Mouse (Mus musculus) left cerebral cortex, postnatal 25 days (tissue): ENCODE measurements at regions not wholly inside any gene's neighbourhood (a gene's known extent, or its start where the extent isn't known, plus 50 kb on each side); places are given as distances from the start of the nearest gene placed in this dataset.

ENCODE experiments used
- DNase-seq, 2 experiments: peaks; one replicate each; pipeline ENCODE4 v3.0.0; 2022; ENCODE audit warnings: low spot score in 2 of 2, mixed read lengths in 1 of 2
- intact Hi-C: fragments of 180-260 bp; cut with DNase I; formaldehyde crosslinking; loops from one replicate; pipeline ENCODE4 v1.15.1; 2025

DNA sequence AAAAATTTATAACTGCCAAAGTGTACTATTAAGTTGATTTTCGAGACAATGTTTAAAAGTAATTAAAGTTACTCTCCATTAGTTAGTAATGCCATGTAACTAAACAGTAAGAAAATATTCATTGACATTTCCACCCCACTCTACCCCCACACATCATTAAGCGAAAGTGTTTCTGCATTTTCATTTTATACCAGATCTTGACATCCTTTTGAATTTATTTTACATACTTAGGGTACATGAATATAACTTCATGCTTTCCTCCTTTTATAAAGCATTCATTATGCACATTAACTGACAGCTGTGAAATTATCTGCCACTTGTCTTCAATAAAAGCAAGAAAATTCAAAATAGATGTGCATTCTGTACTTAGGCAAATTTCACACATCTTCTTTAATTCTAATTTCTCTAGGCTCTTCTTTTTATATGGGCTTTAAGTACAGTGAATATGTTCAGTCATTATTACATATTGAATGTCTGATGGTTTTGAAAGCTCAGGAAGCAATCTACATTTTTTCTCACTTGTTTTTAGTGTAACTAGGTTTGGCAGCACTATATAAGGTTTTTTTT is 526.5 kb downstream of the Epha5 start:
- intact Hi-C loops, result no loop called here
- DNase-seq, result no peak

DNA sequence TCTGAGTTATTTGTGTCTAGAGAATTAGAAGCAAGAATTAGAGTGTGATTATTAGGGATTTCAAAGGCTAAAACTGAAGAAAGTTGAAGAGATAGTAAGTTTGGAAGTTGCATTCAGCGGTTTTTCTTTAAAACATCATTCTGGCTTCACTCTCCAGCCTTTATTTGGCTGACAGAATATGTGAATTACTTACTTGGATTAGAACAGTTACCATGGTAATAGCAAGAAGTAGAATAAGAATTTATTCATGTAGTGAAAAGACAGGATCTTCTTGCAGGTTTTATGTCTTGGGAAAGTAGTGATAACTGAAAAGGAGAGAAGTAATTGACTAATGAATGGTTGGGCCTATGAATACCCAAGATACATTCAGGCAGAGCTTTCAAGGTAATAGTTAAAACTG is 517.1 kb upstream of the Tecrl start:
- intact Hi-C loops, result no loop called here
- DNase-seq, result peak in 1 of 2 experiments; percentile 16

- no peak for DNase-seq
- intact Hi-C loops, result no loop called here
Measured at GRCm38 (mm10) chr5:83868359-83868758, 513.4 kb upstream of the Tecrl start.

DNA sequence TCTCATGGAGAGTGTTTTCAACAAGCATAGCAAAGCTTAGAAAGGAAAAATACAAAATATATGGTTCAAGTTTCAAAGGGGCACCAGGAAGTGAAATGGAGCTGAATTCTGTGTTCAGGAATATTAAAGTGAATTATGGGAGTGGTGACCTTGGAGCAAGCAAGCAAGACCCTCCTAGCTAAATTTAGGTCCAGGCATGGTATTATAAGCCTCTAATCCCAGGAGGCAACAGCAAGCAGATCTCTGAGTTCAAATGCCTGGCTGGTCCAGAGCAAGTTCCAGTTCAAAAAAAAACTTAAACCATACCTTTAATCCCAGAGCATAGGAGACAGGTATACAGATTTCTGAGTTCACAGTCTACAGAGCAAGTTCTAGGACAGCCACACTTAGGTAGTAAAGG is 506.7 kb upstream of the Tecrl start:
- intact Hi-C loops, result no loop called here

GRCm38 (mm10) chr5:83852022-83852421 is 497.0 kb upstream of the Tecrl start:
- no peak for DNase-seq
- intact Hi-C loops, result no loop called here

More for the DNA sequence above, 506.7 kb upstream of the Tecrl start:
- DNase-seq, result no peak

GRCm38 (mm10) chr5:83826561-83826960 is 471.6 kb upstream of the Tecrl start:
- peak; percentile 9 to 79 for DNase-seq
- intact Hi-C loops, result no loop called here

DNA sequence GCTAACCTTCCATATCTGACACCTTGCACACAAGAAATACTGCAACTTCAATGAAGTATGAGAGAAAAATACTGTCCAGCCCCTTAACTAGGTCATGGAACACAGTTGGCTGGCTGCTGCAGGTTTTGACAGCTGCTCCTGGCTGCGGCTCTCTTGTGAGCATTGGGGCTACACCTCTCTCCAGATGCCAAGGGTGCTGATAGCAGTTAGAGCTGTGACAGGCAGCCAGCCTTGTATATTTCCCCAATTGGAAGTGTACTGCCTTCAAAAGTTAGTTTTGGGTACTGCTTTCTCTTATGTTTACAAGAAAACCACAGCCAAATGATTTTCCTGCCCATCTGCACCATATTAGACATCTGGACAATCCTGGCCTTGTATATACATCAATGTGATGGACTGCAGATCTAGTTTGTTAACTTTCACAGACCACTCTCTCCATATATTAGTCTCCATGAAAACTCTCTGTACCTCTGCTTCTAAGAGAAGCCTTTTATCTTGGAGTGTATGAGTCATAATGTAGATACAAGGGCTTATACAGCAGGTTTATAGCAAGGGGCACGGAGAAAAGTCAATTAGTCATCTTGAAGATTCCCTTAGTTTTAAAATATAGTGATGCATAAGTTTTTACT is 470.0 kb upstream of the Tecrl start:
- no peak for DNase-seq
- intact Hi-C loops, result no loop called here

GRCm38 (mm10) chr5:83811309-83811708 is 456.3 kb upstream of the Tecrl start:
- intact Hi-C loops, result no loop called here
- no peak for DNase-seq

DNA sequence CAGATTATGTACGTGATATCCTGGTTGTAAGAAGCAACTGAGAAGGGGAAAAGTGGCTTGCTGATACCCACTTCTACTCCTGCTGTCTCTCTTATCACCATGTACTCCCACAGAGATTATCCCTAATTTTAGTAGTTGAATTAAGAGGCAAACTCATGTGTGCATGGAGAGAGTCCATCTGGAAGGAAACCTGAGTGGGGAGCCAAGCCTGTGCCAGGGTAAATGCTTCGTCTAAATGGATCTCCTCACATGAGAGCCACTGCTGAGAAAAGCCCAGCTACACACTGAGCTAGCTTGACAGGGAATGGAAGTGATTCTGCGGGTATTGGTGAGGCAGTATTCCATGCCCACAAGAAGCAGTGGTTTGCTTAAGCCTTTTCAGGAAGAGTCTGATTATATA is 445.0 kb upstream of the Tecrl start:
- peak in 1 of 2 experiments; percentile 36 for DNase-seq
- intact Hi-C loops, result no loop called here

- no peak for DNase-seq
- intact Hi-C loops, result no loop called here
Measured at GRCm38 (mm10) chr5:83780419-83780818, 425.4 kb upstream of the Tecrl start.

DNA sequence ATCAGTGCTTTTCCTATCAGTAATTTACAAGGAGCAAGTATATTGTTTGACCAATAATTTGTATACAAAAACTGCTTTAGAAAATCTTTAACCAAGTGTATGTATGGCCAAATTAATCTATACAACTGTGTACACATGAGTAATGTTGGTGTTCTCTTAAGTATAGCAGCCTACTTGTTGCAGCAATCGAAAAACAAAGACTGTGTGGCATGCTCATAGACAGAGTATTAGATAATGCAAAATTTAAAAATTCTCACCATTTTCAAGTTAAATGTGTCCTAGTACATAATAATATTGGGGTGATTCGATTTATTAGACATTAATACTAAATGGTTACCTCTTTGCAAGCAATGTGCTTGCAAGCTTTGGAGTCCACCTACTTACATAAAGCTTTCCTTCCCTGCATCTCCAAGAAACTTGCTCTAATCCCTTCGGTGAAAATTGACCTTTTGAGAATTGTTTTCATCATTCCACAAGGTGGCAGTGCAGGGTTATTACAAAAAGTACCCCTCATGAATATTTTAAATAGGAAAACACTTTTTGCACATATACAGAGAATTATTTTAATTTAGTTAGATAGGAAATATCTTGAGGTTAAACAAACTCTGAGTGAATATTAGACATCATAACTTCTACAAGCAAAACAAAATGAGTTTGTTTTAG is 423.4 kb upstream of the Tecrl start:
- intact Hi-C loops, result loop anchor here (10.0 kb wide), 1 partner anchor 636 kb away; the partner anchor contains the start of gene Epha5
- peak; percentile 26 to 58 for DNase-seq

- intact Hi-C loops, result no loop called here
- no peak for DNase-seq
Measured at GRCm38 (mm10) chr5:83741913-83742312, 386.9 kb upstream of the Tecrl start.

DNA sequence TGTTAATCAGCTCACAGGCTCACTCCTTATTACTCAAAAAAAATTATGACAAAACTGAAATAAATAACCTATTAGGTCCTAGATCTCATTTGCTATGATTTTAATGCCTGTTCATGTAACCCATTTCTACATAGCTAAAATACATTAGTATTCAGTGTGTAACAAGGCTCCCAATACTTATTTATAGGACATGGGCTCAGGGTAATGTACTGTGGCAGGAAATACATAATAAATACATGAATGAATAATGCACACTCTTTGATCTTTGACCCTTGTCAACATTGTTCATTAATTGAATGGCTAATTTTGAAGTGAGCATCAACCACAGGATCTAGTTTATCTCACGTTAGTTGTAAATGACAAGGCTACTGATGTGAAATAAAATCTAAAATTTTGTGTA is 340.4 kb upstream of the Tecrl start:
- intact Hi-C loops, result no loop called here
- no peak for DNase-seq

DNA sequence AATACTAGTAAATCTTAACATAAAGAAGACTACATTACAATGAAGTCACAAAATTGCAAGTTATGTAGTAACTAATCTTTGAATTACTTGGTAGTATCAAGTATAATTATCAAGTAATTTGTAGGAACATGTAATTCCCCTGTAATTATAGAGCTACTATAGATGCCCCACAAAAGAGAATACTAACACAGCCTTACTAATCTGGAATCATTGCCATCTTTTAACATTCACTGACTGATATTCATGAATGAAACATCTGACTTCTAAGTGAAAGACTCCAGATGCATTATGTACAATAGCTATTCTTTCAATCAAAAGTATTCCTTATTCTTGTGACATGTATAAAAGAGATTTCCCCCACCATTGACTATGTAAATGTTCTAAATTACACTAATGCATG is 337.3 kb upstream of the Tecrl start:
- DNase-seq, result no peak
- intact Hi-C loops, result no loop called here

GRCm38 (mm10) chr5:83678373-83678772 is 323.4 kb upstream of the Tecrl start:
- peak; percentile 1 to 10 for DNase-seq
- intact Hi-C loops, result no loop called here

GRCm38 (mm10) chr5:83659091-83659490 is 304.1 kb upstream of the Tecrl start:
- no peak for DNase-seq
- intact Hi-C loops, result no loop called here

- DNase-seq, result no peak
- intact Hi-C loops, result no loop called here
Measured at GRCm38 (mm10) chr5:83651329-83651728, 296.3 kb upstream of the Tecrl start.

GRCm38 (mm10) chr5:83622612-83623374 is 267.8 kb upstream of the Tecrl start:
- intact Hi-C loops, result no loop called here
- no peak for DNase-seq

GRCm38 (mm10) chr5:83610777-83611176 is 255.8 kb upstream of the Tecrl start:
- DNase-seq, result no peak
- intact Hi-C loops, result no loop called here

- DNase-seq, result no peak
- intact Hi-C loops, result no loop called here
Measured at GRCm38 (mm10) chr5:83593289-83593610, 238.3 kb upstream of the Tecrl start.
